Mouse (Mus musculus): ENCODE results near the gene Ago4.
A peak's percentile ranks its signal among the peaks of the same experiment; 100 is the strongest.

Gene Ago4

DNA sequence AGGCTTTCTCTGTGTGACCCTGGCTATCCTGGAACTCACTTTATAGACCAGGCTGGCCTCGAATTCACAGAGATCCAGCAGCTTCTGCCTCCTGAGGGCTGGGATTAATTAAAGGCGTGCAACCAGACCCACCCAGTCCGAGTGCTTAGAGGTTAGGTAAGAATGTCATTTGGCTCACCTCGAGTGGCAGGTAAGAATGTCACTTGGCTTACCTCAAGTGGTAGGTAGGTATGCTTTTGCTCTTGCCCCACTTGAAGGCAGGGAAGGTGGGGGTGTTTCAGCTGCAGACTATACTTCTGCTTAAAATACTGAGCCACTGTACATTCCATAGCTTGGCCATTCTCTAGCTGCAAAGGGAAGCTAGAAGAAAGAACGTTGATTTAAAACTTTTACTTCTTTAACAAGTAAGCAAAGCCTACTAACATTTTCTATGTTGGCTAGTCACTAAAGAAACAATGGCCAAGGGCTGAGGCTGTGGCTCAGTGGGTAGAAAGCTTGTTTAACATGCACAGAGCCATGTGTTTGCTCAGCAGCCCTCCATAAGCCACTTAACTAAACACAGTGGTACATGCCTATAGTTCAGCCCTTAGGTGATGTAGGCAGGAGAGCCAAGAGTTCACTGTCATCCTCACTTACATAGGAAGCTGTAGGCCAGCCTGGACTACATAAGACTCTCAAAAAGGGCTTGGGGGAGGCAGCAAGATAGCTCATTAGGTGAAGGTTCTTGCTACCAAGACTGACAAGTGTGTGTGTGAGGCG, 20.8 kb downstream of the Ago4 start:
- no peak for DNase-seq

DNA sequence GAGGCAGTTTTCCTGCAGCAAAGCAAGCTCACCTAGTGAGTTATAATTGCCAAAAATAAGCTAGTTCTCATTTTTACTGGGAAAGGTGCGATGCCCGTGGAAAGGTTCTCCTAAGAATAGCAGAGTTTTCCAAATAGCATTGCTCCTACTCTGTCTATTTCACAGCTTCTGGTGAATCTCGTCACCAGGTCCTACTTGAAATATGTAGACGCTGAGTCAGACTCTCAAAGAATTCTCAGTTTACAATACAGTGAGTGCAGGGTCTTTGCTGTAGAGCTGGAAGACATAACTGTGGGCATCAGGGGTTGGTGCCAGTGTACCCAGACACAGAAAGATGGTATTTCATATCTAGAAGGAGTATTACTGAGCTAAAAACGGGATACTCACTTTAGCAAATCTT, 22.3 kb downstream of the Ago4 start:
- DNase-seq, result no peak

DNA sequence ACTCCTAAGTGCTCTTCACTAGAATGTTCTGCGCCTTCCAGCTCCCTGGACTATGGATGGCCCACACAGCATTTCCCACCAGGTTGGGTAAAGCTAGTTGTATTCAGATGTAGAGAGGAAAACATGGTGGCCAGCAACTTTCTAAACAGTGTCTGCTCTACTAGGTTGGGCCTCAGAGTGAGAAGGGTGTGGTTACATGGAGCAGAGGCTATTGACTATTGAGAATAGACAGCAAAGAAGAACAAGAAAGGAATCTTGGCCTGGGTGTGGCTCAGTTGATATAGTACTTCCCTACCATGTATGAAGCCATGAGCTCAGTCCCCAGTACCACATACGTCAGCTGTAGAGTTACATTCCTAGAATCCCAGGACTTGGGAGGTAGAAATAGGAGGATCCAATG, 24.2 kb downstream of the Ago4 start:
- DNase-seq, result no peak

DNA sequence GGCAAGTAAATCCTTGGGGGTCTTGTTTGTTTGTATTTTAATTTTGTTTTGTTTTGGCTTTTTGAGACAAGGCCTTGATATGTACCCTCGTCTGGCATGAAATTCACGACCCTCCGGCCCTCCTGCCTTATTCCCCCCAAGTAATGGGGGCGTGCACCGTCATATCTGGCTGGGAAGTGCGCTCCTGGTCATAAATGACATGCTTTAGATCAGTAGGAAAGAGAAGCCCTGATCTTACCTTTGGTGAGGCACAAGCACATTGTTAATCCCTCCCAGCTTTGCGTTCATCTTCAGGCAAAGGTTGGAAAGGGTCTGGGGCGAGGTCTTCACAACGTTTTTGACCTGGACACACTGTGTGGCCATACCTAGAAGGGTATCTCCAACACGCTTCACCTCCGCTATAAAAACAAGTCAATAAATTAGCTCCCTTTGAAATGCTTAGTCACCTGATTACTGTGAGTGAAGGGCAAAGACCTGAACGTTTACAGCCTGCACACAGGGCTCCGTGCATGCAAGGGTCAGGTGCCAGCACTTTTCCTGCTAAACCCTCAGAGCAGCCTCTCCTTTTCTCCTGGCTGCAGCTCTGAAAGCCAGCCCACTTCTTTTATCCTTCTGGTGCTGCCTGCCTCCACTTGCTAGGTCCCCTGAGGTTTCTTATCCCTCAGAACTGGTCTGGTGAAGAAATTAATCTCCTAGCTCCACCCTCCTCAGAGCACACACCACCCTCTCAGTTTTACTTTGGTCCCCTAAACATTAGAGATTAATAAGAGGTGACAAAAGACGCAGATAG, 25.0 kb downstream of the Ago4 start:
- no peak for DNase-seq

DNA sequence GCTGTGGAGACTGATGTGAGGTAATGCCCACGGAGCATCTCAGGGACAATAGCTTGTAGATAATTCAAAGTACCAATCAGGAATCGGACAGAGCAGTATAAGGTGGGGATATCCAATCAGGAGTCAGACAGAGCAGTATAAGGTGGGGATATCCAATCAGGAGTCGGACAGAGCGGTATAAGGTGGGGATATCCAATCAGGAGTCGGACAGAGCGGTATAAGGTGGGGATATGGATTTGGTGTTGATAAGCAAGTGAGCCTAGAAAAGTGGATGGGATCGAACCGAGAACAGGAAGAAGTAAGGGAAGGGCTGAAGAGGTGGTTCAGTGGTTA, 30.3 kb downstream of the Ago4 start:
- no peak for DNase-seq

DNA sequence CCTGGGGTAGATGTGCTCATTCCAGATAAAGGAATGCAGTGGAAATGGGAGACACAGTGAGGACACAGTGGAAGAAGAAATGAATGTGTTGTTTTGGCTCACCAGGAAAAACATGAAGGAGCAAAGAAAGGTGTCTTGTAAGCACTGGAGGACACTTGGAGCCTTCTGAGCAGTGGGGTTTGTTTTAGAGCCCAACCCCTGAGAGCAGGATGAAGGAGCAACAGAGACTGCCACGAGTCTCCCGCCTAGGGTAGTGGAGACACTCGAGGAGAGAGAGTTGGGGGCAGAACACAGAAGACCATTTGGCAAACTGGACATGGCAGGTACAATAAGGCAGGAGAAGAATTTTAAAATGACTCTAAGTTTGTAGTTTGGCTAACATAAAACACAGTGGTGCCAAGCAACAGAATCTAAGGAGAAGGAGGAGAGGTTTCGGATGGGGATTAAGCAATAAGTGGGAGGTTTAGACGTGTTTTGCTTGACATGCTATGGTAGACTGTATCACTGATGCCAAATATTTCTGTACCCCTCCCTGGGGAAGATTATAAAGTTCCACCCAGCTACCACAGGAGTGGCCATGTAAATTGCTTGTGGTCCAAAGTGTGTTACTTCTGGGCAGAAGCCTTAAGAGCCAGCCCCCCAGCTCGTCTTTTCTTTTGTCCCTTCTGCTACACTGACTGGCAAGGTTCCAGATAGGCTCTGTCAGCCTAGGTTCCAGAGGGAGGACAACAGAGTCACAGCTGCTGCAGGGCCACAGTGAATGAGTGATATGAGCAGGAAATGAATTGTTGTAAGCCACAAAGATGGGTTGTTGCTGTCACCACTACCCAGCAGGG, 30.9 kb downstream of the Ago4 start:
- DNase-seq, result no peak

DNA sequence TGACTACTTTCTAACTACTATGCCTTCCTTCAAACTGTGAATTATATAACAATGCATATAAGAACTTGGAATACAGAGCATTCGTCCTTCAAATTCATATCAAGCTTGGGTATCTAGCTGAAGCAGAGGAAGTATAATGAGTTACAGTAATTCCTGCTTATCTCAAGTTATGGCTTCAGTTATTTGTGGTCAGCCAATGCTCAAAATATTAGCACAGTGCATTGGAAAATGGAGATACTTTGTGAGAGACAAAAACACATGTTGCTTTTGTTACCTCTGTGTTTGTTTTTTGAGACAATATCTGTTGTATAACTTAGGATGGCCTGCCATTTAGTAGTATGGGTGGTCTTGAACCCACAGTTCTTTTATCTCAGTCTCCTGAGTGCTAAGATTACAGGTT, 34.7 kb downstream of the Ago4 start:
- no peak for DNase-seq

DNA sequence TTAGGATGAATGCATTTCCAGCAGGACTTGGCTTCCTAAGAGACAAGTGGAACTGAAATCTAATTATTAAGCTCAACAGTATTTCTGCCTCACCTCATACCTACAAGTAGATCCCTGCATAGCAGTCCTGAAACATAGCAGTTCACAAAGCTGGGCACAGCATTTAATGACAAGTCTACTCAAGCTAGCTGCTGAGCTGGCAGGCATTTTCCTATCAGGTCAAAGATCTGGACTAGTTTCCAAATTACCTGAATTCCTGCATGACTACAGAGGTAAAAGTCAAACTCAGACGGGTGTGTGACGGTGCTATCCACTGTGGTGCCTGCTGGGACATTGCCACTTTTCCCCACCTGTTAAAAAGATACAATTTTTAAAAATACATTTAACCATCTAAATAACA, 36.3 kb downstream of the Ago4 start:
- peak in 1 of 2 experiments; percentile 43 for DNase-seq

DNA sequence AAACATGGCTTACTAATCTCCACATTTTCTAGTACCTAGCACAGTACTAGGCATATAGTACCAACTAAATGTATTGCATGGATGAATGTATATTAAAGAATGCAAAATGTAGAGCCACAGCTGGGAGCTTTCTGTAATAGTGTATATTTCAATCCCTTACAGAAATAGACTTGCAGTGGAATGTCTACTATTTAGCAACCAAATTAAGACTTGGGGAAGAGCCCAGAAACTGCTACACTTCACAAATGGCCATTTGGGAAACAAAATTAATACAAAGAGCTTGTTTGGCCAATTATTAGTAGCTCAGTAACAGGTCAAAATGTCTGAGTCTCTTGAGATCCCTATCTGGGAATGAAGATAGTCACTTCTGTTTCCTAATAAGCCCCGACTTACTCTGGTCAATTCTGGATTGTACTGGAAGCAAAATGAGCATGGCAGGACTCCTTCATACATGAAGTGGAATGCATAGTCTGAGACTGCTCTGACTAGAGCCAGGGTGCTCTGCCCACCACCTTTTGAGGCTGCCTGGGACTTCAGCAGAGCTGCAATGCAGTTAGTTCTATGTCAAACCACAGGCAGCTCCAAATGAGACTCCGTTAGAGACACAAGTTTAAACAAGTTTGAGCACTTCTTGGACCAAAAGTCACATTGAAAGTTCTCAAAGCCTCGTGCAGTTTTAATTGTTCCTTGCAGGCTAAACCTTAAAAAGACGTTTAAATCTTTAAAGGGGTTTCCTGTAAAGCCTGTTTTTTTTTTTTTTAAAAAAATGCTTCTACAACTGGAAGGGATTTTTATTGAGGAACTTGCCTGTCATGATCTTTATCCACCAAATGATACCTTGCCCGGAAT, 37.1 kb downstream of the Ago4 start:
- no peak for DNase-seq

DNA sequence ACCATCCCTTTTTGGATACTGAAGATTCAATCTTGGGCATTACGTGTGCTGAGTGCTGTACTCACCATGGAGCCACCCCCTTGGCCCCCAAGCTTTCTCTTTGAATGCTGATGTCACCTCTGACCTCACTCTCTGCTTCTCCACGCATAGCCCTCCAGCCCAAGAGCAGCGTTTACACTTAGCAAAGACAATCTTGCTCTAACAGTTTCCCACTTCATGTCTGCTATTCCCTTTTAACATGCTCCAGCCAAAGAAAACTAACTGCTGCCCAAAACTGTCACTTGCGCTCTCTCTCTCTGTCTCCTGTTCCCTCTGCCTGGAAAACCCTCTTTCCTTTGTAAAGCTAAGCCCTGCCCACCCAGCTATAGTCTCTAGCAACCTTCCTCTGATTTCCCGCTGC, 37.8 kb downstream of the Ago4 start:
- no peak for DNase-seq

DNA sequence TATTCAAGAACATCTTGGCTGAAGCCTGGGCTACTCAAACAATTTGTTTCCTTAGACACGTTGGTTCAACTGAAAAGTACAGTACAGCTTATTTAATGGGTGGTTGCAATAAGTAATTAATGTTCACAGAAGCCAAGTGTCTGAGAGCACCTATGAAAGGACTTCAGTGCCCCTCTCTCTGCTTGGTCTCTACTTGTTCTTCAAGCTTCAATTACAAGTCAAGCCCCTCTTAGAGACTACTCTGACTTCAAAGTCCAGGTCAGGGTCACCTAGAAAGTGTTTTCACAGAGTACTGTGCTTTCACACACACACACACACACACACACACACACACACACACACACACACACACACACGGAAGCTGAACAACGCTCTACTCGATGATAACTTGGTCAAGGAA, 39.9 kb downstream of the Ago4 start:
- no peak for DNase-seq

DNA sequence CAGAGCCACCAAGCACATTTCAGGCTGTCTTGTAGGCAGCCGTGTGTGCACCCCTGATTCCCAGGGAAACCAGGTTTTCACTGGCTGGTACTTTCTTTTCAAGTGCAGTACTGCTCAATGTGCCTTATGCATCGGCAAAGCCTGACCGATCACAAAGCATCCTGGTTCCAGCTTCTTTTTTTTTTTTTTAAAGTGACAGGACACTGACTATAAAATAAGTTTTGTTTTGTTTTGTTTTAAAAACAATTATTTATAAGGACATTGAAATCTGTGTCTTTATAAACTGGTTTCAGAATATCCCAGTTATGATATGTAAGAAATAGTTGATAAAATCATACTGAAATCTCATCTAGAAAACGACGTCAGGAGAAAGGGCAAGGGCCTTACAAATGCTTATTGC, 41.3 kb downstream of the Ago4 start:
- no peak for DNase-seq

DNA sequence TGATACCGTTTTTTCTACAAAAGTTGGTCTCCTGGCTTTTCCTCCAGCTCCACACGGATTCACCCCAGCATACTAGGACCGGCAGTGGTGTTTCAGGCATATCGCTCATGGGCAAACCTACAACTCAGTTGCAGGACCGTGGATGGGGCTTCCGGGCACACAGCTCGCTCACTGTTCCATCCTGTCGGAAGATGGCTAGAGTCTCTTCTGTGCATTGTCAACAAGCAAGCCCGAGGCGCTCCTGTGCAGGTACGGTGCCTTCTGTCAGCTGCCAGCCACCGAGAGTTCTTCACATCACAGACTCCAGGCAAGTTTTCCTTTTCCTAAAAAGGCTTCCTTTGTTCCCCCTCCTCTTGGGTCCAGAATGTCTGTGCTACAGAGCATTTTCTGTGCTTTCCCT, 42.5 kb downstream of the Ago4 start:
- DNase-seq, result no peak

DNA sequence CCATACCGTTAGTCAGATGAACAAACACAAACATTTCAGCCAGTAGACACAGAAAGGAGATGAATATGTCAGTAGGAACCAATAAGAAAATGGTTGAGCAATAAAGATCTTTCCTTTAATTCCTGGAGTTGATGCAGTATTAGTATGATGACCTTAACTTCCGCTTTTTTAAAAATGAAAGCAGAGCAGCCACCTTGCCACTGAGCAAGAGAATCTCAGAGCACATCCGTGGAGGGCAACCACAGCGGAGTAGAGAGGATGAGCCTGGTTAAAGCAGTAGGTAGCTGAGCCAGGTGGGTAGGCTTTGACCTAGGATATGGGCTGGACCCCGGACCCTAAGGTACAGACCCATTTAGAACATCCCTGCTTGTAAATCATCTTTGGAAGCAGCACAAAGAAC, 43.5 kb downstream of the Ago4 start:
- DNase-seq, result no peak

DNA sequence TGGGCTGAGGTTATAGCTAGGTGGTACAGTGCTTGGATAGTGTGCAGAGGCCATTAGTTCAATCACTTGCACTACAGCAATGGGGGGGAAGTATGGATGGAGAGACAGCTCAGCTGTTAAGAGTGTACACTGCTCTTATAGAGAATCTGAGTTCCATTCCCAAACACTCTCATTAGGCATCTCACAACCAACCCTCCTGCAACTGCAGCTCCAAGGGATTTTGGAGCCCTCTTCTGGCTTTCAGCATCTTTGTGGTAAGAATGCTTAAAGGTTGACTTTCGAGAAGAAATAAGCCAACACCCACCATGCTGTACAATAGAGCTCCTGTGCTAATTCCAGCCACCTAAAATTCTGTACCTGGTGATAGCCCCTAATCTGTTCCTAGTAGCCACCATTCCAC, 47.1 kb downstream of the Ago4 start:
- no peak for DNase-seq

DNA sequence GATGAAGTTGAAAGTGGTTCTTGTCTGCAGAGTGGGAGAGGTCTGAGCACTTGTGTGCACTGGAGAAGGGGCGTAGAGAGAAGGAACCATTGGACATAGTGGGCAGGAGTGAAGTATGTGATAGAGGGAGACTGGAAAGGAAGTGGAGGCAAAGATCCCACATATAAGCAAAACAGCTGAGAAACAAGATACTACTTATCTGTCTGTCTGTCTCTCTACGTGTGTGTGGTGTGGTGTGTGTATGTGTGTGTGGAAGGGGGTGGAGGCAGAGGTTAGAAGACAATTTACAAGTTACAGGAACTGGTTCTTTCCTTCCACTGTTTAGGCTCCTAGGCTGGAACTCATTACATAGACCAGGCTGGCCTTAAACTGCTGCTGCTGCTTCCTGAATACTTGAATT, 48.2 kb downstream of the Ago4 start:
- DNase-seq, result no peak

DNA sequence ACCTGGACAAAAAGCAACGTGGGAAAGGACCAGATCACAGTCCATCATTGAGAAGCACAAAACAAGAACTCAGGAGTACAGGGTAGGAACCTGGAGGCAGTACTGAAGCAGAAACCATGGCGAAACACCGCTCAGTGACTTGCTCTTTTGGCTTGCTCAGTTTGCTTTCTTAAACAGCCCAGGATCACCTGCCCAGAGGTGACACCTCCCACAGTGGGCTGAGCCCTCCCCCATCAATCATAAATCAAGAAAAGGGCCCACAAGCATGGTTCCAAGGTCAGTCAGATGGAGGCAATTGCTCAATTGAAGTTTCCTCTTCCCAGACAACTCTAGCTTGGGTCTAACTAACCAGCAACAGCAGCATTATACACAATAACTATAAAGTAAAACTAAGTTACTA, 49.4 kb downstream of the Ago4 start:
- no peak for DNase-seq

DNA sequence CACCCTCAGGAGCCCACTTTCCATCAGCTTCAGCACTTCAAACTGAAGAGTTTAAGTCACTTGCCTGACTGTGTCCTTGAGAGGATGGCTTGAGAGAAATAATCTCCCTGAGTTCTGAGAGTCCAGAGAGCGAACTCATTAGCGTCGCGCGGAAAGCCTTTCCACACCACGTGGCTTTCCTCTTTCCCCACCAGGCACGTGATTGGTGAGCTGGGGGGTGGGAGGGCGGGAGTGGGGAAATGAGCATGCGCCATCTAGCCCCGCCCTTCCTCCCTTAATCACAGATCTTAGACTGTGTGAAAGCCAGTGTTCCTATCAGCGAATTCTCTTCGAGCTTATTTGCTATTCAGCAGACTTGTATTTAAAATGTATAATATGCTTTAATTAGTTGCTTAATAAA, 50.3 kb downstream of the Ago4 start:
- no peak for DNase-seq

DNA sequence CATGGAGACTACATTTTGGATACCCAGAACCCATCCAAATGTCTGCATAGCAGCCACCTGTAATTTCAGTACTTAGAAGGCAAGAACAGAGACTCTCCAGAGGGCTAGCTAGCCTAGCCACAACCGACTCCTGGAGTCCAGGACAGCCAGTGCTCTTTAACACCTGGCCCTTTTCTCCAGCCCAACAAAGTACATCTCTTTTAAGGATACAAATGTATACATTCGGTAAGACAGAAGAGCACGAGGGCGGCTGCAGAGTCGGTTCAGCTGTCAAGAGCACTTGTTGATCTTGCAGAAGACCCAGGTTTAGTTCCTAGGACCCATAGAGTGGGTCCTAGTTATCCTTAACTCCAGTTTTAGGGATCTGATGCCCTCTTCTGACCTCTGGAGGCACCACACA, 51.8 kb downstream of the Ago4 start:
- no peak for DNase-seq

DNA sequence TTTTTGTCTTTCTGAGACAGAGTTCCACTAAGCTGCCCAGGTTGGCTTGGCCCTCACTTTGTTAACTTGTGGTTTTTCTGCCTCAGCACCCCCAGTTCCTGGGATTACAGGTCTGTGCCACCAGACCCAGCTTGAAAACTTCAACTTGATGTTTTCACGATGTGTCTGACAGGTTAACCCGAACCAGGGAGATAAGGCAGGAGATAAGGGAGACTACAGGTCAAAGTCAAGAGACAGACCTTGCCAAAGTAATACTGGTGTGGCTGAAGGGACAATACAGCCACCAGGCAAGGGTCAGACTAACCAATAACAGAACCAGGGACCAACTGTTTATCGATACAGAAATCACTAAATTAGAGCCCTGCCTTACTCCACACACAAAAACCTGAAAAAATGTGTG, 53.0 kb downstream of the Ago4 start:
- no peak for DNase-seq

DNA sequence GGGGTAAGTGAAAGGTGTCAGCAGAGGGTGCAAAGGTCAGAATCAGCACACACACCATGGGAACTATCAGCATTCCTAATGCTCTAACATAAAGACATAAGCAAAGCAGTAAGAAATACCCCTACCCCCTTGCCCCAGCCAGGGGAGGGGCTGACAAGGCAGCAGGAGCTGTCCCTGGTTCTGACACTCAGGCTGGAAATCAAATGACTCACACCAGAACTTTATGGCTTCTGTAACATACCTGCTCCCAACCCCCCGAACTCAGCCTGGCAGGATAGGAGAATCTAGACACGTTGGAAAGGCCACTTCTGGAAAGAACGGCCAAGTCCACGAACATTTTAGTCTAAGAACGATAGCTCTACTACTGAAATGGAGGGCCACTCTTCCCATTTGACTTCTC, 60.2 kb downstream of the Ago4 start:
- no peak for DNase-seq

DNA sequence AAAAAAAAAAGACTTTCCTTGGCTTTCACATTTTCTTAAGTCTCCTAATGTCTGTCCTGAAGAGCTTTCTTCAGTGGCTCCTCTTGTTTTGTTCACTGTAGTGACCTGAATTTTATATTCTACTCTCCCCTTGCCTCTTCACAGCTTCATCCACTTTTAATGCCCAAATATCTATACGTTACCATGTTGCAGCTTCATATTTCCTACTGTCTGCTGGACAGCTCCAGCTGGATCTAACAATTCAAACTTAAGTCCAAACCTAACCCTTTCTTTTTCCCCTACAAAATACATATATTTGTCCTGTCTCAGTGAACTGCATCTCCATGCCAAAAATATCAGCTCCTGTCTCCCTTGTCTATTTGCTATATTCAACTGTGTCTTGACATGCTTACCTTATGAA, 63.9 kb downstream of the Ago4 start:
- no peak for DNase-seq

DNA sequence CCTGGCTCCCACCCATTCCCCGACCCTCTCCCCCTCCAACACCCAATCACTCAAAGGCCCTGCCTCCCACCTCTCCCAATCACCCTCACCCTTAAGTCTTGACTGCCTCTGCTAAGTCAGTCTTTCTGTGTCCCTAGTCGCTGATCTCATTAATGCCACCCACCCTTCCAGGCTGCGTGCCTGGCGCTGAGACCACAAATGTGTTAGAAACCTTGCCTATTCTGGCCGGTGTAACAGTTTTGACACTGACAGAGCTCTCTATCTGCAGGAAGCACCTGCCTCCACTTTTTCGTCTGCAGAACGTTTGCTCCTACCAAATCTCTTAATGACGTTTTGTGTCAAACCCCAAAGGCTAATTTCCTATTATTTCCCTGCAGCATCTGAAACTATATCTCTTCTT, 64.3 kb downstream of the Ago4 start:
- no peak for DNase-seq
